Mouse (Mus musculus) thymus, postnatal 14 days (tissue): ENCODE measurements at regions not wholly inside any gene's neighbourhood (a gene's known extent, or its start where the extent isn't known, plus 50 kb on each side); places are given as distances from the start of the nearest gene placed in this dataset.

Experiments used
- DNase-seq: peaks from one replicate; pipeline ENCODE4 v3.0.0; 2021

DNA sequence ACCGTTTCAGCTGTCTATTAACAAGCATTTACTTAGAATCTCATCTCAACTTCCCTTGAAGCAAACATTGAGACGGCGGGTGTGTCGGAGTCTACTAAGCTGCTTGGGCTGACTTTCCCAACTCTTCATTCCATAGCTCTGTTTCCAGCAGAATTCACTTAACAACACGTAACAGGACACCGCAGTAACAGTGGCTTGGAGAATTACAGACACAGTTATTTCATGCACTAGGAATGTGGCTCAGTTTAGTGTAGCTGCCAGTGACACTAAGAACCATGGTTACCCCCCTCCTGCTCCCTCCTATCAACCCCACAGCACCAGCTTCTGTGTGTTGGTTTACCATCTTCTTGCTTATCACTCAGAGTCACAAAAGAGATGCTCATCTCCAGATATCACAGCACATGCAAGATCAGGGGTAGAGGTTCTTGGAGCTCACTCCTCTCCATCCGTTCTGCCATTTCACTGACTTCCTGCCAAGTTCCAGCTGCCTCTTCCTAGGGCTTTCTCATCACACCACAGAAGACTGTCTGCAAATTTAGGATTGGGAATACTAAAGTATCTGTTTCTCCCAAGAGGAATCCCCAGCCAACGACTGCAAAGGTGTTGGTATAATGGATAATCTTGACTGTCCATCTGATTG lies 90.7 kb downstream of the Banf2 start:
- DNase-seq, result no peak

- no peak for DNase-seq
Measured at GRCm38 (mm10) chr2:144127082-144128037, 94.5 kb downstream of the Banf2 start.

DNA sequence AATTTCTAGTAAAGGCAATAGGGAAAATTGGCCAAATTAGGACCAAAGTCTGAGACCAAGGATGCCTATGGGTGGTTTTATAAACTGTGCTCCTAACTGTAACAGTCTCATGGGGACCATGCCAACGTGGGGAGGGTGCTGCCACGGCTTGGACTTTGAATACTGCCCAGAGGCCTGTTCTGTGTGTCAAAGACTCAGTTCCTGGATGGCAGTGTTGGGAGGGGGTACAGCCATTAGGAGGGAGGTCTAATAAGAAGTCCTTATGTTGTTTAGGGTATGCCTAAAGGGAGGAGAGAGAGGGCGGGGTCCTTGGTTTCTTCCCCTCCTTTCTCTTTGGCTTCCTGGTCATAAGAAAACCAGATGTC lies 95.2 kb downstream of the Banf2 start:
- DNase-seq, result no peak

DNA sequence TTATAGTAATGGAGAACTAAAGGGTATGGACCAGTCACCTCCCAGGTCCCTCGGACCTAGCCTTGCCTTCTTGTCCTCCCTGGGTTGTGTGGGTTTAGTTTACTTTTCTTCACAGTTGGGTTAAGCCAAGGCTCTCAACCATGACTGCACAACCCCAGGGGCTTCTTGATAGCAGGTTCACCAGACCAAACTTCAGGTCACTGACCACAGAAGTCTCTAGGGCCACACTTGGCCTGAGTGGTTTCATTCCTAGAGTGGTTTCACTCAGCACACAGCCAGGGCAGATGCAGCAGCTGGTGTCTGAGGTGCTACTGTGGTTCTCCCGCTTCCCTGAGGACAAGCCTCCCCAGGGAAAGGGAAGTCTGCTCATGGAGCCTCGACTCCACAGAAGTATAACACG lies 95.7 kb downstream of the Banf2 start:
- no peak for DNase-seq

DNA sequence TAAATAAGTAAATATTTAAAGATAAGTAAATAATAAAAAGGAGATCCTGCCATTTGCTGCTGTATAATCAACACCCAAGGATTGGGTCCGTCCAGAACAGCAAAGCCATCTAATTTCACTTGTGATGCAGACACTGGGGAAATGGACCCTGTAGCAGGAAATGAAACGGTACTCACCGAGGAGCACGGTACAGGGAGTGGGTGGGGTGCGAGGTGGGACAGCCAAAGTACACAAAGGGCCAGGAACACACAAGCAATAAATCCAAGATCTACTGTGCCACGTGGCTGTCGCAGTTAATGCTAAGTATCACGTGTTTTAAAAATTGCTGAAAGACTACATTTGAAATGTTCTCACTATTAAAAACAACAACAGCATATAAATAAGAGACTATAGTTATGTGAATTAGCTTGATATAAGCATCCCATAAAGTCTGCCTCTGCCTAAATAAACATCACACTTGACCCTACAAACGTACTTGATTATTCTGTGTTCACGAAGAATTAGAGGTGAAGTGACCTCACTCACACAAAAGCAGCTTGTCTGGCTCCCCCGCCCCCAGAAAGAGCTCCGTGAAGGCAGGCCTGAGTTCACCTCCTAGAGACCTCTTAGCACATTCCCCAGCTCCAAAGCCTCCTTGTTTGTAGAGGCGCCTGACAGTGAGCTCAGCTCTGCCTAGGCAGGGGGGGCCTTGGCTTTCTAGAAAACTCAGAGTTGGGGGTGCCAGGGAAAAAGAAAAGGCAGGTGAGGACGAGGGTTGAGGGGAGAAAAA lies 101.1 kb downstream of the Banf2 start:
- no peak for DNase-seq

DNA sequence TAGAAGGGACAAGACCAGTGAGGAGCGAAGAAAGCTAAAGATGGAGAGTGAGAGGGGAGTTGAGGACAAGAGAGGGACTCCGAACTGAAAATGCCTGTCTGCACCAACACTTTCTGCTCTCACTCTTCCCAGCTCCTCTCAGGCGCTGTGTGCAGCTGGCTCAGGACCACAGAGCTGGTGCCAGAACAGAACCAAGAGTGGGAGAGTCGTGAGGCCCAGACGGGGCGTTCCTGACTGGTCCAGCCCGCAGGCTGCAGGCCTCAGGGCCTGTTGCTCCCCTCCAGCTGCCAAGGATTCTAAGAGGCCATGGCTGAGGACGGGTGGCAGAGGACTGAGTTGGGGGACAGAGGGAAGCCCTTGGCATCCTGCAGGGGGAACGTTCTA lies 101.7 kb downstream of the Banf2 start:
- DNase-seq, result no peak

GRCm38 (mm10) chr2:144135586-144135985 lies 102.7 kb downstream of the Banf2 start:
- DNase-seq, result no peak

DNA sequence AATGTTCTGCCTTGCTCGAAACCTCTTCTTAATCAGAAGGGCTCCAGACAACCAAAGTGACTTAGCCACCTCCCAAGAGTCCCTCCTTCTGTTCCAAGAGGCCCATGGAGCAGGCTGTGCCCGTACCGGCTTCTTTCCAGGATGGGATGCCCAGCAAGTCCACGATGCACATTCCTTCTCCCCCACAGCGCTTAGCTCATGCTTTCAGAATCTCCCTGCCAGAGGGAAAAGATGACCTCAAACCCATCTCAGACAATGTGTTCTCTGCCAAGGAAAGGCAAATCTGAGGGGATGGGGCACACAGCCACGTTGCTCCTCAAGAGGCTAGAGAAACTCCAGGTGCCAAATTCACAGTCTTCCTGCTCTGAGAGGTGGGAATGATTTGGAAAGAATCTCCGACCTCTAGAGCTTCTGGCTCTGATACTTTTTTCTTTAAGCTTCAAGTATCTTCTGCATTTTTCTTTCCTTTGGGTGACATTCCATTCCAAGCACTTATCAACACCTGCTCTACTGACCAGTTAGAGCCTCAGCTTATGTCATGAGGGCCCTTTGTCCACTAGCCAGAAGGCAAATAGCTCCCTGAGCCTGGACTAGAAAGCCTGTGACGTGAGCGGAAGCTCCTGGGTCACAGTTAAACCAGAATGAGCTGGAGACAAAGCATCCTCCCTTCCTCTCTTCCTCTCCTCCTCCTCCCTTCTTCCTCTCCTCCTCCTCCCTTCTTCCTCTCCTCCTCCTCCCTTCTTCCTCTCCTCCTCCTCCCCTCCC lies 110.9 kb downstream of the Banf2 start:
- no peak for DNase-seq

DNA sequence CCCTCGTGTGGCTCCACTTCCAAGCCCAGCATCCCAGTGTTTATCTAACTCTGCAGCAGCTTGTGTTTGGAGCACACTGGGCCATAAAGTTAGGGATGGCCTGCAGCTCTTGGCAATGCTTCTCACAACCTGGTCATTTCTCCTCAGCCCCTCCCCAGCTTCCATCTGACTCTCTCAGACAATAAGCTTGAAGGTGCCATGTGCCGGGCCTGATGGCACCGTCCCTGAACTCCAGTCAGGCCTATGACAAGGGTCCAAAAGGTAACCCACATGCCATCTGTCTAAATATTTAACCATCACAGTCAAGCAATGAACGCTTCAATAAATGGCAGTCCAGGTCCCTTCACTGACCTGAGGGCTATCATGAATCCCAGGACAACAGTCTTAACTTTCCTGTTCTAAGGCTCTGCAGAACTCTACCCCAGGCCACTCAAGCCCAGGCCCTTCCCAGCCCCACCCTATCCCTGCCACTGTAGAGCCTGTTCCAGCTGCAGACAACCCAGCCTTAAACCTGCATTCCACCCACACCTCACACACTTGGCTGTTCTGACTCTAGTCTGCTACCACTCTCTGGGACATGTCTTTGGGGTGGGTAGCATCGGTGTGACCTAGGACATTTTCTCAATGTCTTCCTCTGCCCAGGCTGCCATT lies 111.8 kb downstream of the Banf2 start:
- DNase-seq, result no peak

DNA sequence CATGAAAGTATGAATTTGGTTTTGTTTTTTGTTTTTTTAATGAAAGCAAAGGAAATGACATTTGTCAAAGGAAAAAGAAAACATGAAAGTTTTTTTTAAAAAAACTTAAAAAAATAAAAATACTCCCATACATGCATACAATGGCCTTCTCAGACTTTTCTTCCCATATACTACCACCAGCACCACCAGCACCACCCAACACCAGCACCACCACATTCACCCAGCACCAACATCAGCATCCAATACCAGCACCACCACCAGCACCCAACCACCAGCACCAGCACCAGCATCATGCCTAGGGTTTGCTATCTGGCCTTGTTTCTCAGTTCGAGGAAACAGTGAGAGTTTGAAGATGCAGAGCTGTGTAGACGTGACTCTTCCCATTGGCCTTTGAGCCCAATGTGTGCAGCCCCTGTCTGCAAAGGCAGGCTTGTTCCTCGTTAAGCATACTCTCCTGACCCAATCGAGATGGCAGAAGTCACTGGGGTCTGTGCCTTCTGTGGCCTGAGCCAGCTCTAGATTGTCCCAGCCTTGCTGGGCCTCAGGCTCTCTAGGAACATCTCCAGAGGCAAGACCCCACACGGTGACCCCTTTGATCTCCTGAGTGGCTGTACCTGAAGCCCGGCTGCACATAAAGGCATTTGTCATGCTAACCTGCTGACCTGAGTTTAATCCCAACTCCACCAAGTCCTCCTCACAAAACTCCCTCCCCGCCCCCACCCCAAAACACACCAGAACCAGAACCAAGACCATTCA lies 113.8 kb upstream of the Mgme1 start:
- no peak for DNase-seq

DNA sequence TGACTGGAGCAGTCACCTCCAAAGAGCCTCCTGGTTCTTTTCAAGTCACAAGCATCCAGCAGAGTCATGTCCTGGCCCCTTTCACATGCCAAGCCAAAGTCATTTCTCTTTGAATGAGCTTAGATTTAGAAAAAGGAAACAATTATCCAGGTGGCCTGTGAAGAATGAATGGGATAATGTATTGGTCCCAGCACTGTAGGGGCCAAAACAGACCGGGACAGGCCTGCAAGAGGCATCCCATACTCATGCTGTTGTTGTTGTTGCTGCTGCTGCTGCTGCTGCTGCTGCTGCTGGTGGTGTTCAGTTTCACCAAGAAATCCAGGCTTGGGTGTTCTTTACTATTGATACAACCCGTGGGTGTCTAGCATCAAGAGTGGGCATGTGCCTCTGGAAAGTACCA lies 113.1 kb upstream of the Mgme1 start:
- no peak for DNase-seq

DNA sequence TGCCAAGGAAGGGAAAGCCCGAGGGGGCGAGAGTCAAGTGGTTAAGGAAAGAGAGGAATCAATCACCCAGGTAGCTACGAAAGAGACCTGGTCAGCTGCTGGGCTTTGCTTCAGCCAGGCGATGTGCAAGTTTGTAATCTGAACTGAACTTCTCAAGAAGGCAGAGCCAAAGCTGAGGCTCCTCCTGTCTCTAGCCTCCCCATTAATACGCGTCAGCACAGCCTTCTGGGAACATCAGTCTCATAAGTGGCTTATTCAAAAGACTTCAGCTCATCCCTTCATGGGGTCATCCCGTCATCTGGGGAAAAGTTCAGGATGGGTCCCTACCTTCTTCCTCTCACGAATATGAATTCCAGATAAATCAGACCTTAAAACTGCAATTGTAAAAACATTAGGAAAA lies 112.2 kb upstream of the Mgme1 start:
- no peak for DNase-seq

DNA sequence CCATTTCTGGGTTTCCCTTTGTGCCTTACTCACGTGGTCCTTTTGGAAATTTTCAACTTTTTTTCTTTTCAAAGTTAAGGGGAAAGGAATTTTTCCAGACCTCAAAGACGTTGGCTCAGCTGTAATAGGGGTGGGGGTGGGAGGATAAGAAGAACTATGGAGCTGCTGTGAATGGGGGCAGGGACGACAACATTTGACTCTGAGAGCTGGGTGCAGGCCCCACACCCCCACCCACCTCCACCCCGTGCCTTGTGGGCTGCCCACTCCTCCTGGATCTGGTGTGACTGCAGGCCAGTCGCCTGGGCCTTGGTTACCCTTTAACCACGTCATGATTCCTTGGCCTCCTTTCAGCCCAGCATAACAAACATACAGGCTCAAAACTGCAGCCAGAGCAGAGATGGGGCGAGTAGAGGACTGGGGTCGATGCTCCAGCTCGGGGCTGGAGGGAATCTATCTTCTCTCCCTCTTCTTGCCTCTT lies 110.6 kb upstream of the Mgme1 start:
- no peak for DNase-seq

DNA sequence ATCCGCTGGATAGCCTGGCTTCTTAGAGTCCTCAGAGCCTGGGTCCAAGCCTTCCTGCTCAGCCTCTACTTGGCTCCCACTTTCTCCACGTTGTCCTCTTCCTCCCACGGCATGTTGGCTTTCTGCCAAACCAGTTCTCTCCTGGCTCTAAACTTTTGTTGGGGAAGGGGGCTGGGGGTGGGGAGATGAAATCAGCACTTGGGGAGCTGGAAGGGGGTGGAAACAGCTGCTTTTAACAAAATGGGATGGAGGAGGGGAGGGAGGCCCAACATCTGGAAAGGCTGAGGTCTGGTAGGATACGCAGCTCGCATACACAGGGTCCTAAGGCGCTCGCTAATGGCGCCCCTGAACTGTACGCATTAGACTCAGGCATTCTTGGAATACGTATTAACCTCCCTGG lies 110.0 kb upstream of the Mgme1 start:
- DNase-seq, result no peak

DNA sequence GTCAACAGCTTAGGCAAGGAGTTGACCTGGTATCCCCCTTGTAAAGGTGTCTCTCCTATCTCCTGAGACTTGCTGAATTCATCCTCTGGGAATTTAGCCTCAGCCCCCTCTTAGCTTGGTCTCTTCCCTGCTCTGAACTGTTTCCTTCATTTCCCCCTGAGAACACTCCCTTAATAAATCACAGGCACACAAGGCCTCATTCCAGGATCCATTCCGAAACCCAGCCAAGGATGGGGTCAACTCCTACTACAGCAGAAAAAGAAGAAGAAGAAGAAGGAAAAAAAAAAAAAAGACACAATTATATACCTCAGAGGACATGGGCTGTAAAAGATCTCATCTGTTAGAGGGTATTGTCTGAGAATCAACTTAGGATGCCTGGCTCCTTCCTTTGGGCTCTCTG lies 108.6 kb upstream of the Mgme1 start:
- no peak for DNase-seq

- no peak for DNase-seq
Measured at GRCm38 (mm10) chr2:144164102-144164501, 106.4 kb upstream of the Mgme1 start.

DNA sequence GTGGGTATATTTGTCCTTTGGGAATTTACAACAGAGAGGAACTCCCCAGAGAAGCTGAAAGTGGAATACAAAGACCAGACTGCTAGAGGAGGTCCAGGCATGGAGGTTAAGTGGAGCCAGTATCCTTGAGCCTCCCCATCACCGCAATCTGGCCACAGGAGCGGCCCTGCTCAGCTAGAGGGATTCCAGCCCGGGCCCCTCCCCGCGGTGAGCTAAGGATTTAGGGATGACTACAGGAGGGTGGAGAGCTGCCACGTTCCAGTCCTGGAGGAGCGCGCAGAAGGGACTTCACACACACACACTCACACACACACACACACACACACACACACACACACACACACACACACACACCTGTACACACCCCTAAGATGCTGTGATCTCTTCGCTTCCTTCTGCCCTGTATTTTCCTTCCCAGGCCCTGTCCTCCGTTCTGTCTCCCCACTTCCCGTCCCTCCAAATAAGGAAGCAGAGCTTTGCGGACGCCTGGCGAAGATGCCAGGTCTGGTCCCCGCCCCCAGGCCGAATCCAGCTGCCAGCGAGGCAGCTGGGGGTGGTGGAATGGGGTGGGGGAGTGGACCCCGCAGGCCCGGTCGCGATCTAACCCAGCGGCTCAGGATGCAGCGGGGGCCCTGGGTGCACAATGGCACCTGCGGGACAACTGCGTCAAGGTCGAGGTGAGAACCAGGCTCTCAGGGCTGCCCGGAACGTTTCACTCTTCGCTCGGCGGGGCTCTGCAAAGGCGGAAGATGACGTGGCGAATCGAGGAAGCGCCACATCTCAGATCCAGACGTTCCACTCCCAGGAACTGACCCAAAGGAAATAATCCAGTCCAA lies 105.3 kb upstream of the Mgme1 start:
- peak; percentile 59 for DNase-seq

- no peak for DNase-seq
Measured at GRCm38 (mm10) chr2:144166102-144166750, 104.2 kb upstream of the Mgme1 start.

DNA sequence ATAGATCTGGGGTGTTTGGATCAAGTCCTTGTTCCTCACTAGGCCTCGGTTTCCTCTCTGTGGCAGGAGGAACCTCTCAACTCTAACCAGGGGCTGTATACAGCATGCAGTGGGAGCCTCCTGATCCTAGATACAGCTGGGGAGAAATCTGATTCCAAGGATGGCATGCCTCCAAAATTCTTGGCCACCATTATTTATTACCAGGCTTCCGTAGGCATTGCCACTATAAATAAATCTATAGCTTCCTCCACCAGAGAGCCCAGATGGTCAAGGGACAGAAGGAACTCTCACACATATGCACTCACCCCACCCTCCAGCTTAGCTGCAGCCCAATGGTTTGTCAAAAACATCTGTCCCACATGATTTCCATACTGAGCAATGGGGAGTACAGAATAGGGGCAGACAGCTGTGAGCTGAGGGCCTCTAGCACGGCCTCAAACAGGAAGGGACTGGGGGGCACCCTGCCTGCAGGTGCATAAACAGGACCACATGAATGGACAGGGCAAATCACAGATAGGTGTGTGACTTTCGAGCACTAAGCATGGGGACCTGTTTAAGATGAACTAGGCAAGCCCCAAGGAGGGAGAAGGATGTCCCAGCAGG lies 100.8 kb upstream of the Mgme1 start:
- DNase-seq, result no peak
